Mouse (Mus musculus) neutrophil, adult 5-6 weeks (primary cell): Measurements from ENCODE around the gene Prok2. TPM values are rescaled to one million over a fixed set of nuclear protein-coding genes. Genes with fewer than 3 reads are reported as not detected.

ENCODE experiments used
- ATAC-seq: fragments of 151-379, 151-347 bp; 2 replicates; pipeline ENCODE4 v1.8.0; 2017; ENCODE audit warnings: mild to moderate bottlenecking, moderate TSS enrichment; ENCODE audit not compliant: insufficient number of reproducible peaks, poor library complexity, low FRiP score, severe bottlenecking; ENCODE audit errors: extremely low read depth
- total RNA-seq: library from RNA; stranded (forward); fragments of 200-1000 nt; gene quantifications from 2 replicates; pipeline ENCODE4 v1.2.3, GENCODE M21; 2017

The Prok2 gene
- total RNA-seq, 1 experiment from 2014 or later, result 1.2 TPM

- ATAC-seq, result 0 out of 2 replicates have a peak, but pooled peaks have one; percentile 3
Measured at GRCm38 (mm10) chr6:99665457-99666317, 60.5 kb downstream of the Prok2 start.

DNA sequence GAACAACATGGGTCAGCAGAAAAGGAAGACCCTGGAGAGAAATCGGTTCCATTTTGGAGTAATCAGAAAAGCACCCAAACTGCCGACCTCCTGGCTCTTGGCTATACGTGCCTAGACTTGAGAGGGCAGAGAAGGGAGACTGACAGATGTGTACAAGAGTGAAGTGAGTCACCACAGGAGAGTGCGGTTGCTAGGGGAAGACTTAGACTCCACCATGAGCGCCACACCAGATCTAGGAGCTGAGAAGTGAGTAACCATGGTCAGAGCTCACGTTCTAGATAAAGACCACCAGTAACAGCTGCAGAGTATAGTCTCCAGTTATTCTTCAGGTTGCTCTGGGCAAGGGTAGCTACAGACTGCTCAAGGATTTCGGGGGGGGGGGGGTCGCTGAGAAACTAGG lies 63.0 kb downstream of the Prok2 start:
- no peak for ATAC-seq

Other genes with a start within 250 kb of the Prok2 start
- gene Foxp1, start 203.7 kb downstream of the Prok2 start, total RNA-seq, result 437 and 448 TPM in 2 replicates
- gene Eif4e3, start 59.6 kb downstream of the Prok2 start, total RNA-seq, result 20.5 and 23.5 TPM in 2 replicates
- gene Gm20696, start 59.6 kb downstream of the Prok2 start, total RNA-seq, result 58.0 and 58.2 TPM in 2 replicates
- gene Gpr27, start 33.7 kb downstream of the Prok2 start, total RNA-seq, result 0.74 TPM in 1 of 2 replicates, not detected in the other